Mouse (Mus musculus) hindbrain, postnatal 0 days (tissue): ENCODE measurements at regions not wholly inside any gene's neighbourhood (a gene's known extent, or its start where the extent isn't known, plus 50 kb on each side); places are given as distances from the start of the nearest gene placed in this dataset.

Source experiments
- ATAC-seq: fragments of 200-750 bp; cut with Nextera tagmentation; 2 replicates; pipeline ENCODE4 v1.8.0; 2017; ENCODE audit warnings: mild to moderate bottlenecking, moderate TSS enrichment, moderate library complexity
- DNase-seq: peaks from one replicate; pipeline ENCODE4 v3.0.0-alpha.2; 2015; ENCODE audit warnings: low spot score
- H3K27ac ChIP-seq: fragments of 300-500 bp; sonication (generic); 2 replicates; pipeline ENCODE4 v1.5.1; 2014; ENCODE audit warnings: mild to moderate bottlenecking
- H3K27me3 ChIP-seq: fragments of 300-500 bp; sonication (generic); 2 replicates; pipeline ENCODE4 v1.6.1; 2014; ENCODE audit warnings: low read length, mixed read lengths; ENCODE audit not compliant: insufficient read depth
- H3K36me3 ChIP-seq: fragments of 300-500 bp; sonication (generic); 2 replicates; pipeline ENCODE4 v1.6.1; 2014; ENCODE audit warnings: low read length, mixed read lengths; ENCODE audit not compliant: insufficient read depth
- H3K4me1 ChIP-seq: fragments of 300-500 bp; sonication (generic); 2 replicates; pipeline ENCODE4 v1.6.1; 2014; ENCODE audit warnings: antibody characterized with exemption, low read length, mixed read lengths; ENCODE audit not compliant: insufficient read depth
- H3K4me2 ChIP-seq: fragments of 300-500 bp; sonication (generic); 2 replicates; pipeline ENCODE4 v1.6.1; 2014; ENCODE audit warnings: low read depth, mild to moderate bottlenecking, low read length, moderate library complexity, mixed read lengths
- H3K4me3 ChIP-seq: fragments of 300-500 bp; sonication (generic); 2 replicates; pipeline ENCODE4 v1.5.1; 2014; ENCODE audit warnings: low read length
- H3K9ac ChIP-seq: fragments of 300-500 bp; sonication (generic); replicated peaks from 2 replicates; pipeline ENCODE4 v1.6.1; 2014; ENCODE audit warnings: mild to moderate bottlenecking, low read length, moderate library complexity, mixed read lengths
- H3K9me3 ChIP-seq: fragments of 300-500 bp; sonication (generic); 2 replicates; pipeline ENCODE4 v1.6.1; 2016; ENCODE audit warnings: low read length, mixed read lengths
- CTCF ChIP-seq: IDR thresholded peaks from 2 replicates; pipeline ENCODE4 v1.5.1; 2016; ENCODE audit warnings: antibody characterized with exemption, control low read depth, low read depth
- WGBS: fragments of 180-500 bp; shearing (Covaris S2); extraction: QIAGEN DNeasy Blood & Tissue Kit; methylation state at CpG from one replicate; pipeline ENCODE4 v1.1.7; 2014; 5-methylcytosine and 5-hydroxymethylcytosine counted together

GRCm38 (mm10) chr1:31337087-31337486 lies 114.4 kb downstream of the Pih1d3 start:
- DNase-seq (peak; percentile 53), ATAC-seq (no peak)
- 55% methylated on average over 4 of the region's 4 CpGs for WGBS

GRCm38 (mm10) chr1:31363971-31364370 lies 141.3 kb downstream of the Pih1d3 start:
- H3K4me3 ChIP-seq: no peak overlapping the region
- no peak for TF ChIP-seq CTCF
- H3K27ac ChIP-seq: no peak overlapping the region
- no peak for ATAC-seq
- no peak for DNase-seq
- H3K9ac ChIP-seq: no peak overlapping the region
- no peak overlapping the region for H3K4me2 ChIP-seq
- H3K9me3 ChIP-seq: no peaks in the 10 kb centered on the region
- H3K4me1 ChIP-seq: no peaks in the 10 kb centered on the region
- no peaks in the 10 kb centered on the region for H3K36me3 ChIP-seq
- no peaks in the 10 kb centered on the region for H3K27me3 ChIP-seq

More at GRCm38 (mm10) chr1:31337087-31337486, 114.4 kb downstream of the Pih1d3 start:
- Histone ChIP-seq H3K27me3 (no peaks in the 10 kb centered on the region), H3K4me2 (no peak overlapping the region), H3K36me3 (no peaks in the 10 kb centered on the region), H3K9ac (no peak overlapping the region), H3K27ac (no peak overlapping the region), H3K4me3 (no peak overlapping the region), H3K9me3 (no peaks in the 10 kb centered on the region), H3K4me1 (no peaks in the 10 kb centered on the region)
- TF ChIP-seq CTCF: peak; percentile 47

GRCm38 (mm10) chr1:31377324-31377723 lies 154.7 kb downstream of the Pih1d3 start:
- WGBS: 86% methylated on average over 2 of the region's 2 CpGs
- H3K27me3 ChIP-seq: no peaks in the 10 kb centered on the region

GRCm38 (mm10) chr1:31379032-31379431 lies 156.4 kb downstream of the Pih1d3 start:
- no peaks in the 10 kb centered on the region for H3K9me3 ChIP-seq
- H3K4me1 ChIP-seq: no peaks in the 10 kb centered on the region
- ATAC-seq: no peak
- H3K4me2 ChIP-seq: no peak overlapping the region
- 48% methylated on average over 2 of the region's 2 CpGs for WGBS
- no peak overlapping the region for H3K27ac ChIP-seq
- no peaks in the 10 kb centered on the region for H3K36me3 ChIP-seq
- peak; percentile 61 for DNase-seq
- no peaks in the 10 kb centered on the region for H3K27me3 ChIP-seq
- H3K9ac ChIP-seq: no peak overlapping the region
- no peak overlapping the region for H3K4me3 ChIP-seq
- TF ChIP-seq CTCF: peak; percentile 54

More at GRCm38 (mm10) chr1:31377324-31377723, 154.7 kb downstream of the Pih1d3 start:
- no peaks in the 10 kb centered on the region for H3K9me3 ChIP-seq
- no peak for DNase-seq
- H3K4me1 ChIP-seq: no peaks in the 10 kb centered on the region
- no peak overlapping the region for H3K9ac ChIP-seq
- ATAC-seq: no peak
- TF ChIP-seq CTCF: no peak
- H3K27ac ChIP-seq: no peak overlapping the region
- H3K4me3 ChIP-seq: no peak overlapping the region
- no peak overlapping the region for H3K4me2 ChIP-seq
- no peaks in the 10 kb centered on the region for H3K36me3 ChIP-seq

GRCm38 (mm10) chr1:31380312-31380711 lies 157.7 kb downstream of the Pih1d3 start:
- WGBS: 86% methylated on average over 2 of the region's 2 CpGs
- H3K27ac ChIP-seq: no peak overlapping the region
- no peaks in the 10 kb centered on the region for H3K27me3 ChIP-seq
- H3K9ac ChIP-seq: no peak overlapping the region
- no peak for TF ChIP-seq CTCF
- no peaks in the 10 kb centered on the region for H3K9me3 ChIP-seq
- no peak overlapping the region for H3K4me3 ChIP-seq
- DNase-seq (no peak), ATAC-seq (no peak)
- H3K4me1 ChIP-seq: no peaks in the 10 kb centered on the region
- no peaks in the 10 kb centered on the region for H3K36me3 ChIP-seq
- no peak overlapping the region for H3K4me2 ChIP-seq

GRCm38 (mm10) chr1:31382192-31382591 lies 159.6 kb downstream of the Pih1d3 start:
- no peak for ATAC-seq
- H3K36me3 ChIP-seq: no peaks in the 10 kb centered on the region
- H3K4me3 ChIP-seq: no peak overlapping the region
- 82% methylated on average over 4 of the region's 4 CpGs for WGBS
- H3K4me1 ChIP-seq: no peaks in the 10 kb centered on the region
- H3K9me3 ChIP-seq: no peaks in the 10 kb centered on the region
- DNase-seq: no peak
- no peak overlapping the region for H3K4me2 ChIP-seq
- no peak for TF ChIP-seq CTCF
- H3K27me3 ChIP-seq: no peaks in the 10 kb centered on the region
- no peak overlapping the region for H3K9ac ChIP-seq
- no peak overlapping the region for H3K27ac ChIP-seq
